Mouse (Mus musculus) lung, embryonic 14.5 days (tissue): ENCODE measurements around the gene Tmem256. TPM values are rescaled to one million over a fixed set of nuclear protein-coding genes. Genes with fewer than 3 reads are reported as not detected.

Experiments used
- ATAC-seq: fragments of 200-750 bp; cut with Nextera tagmentation; 2 replicates; pipeline ENCODE4 v1.8.0; 2017; ENCODE audit warnings: mild to moderate bottlenecking, moderate TSS enrichment, moderate library complexity; ENCODE audit not compliant: insufficient read depth
- DNase-seq: peaks from one replicate; pipeline ENCODE4 v3.0.0-alpha.2; 2015
- H3K27ac ChIP-seq: fragments of 300-500 bp; sonication (generic); 2 replicates; pipeline ENCODE4 v1.5.1; 2014; ENCODE audit warnings: low read depth, mild to moderate bottlenecking, moderate library complexity
- H3K27me3 ChIP-seq: fragments of 300-500 bp; sonication (generic); 2 replicates; pipeline ENCODE4 v1.6.1; 2014; ENCODE audit warnings: low read length, control low read depth; ENCODE audit not compliant: insufficient read depth
- H3K36me3 ChIP-seq: fragments of 300-500 bp; sonication (generic); 2 replicates; pipeline ENCODE4 v1.6.1; 2014; ENCODE audit warnings: control low read depth; ENCODE audit not compliant: insufficient read depth
- H3K4me1 ChIP-seq: fragments of 300-500 bp; sonication (generic); 2 replicates; pipeline ENCODE4 v1.6.1; 2014; ENCODE audit warnings: antibody characterized with exemption, control low read depth; ENCODE audit not compliant: insufficient read depth
- H3K4me2 ChIP-seq: fragments of 300-500 bp; sonication (generic); 2 replicates; pipeline ENCODE4 v1.6.1; 2014; ENCODE audit warnings: mild to moderate bottlenecking
- H3K4me3 ChIP-seq: fragments of 300-500 bp; sonication (generic); 2 replicates; pipeline ENCODE4 v1.5.1; 2014; ENCODE audit warnings: low read depth, low read length
- H3K9ac ChIP-seq: fragments of 300-500 bp; sonication (generic); 2 replicates; pipeline ENCODE4 v1.6.1; 2014
- H3K9me3 ChIP-seq: fragments of 300-500 bp; sonication (generic); 2 replicates; pipeline ENCODE4 v1.6.1; 2016; ENCODE audit warnings: low read depth, low read length, control low read depth
- CTCF ChIP-seq: IDR thresholded peaks from 2 replicates; pipeline ENCODE4 v1.5.1; 2016; ENCODE audit warnings: antibody characterized with exemption, low read depth
- WGBS: fragments of 180-500 bp; shearing (Covaris S2); extraction: QIAGEN DNeasy Blood & Tissue Kit; methylation state at CpG from one replicate; pipeline ENCODE4 v1.1.7; 2014; 5-methylcytosine and 5-hydroxymethylcytosine counted together
- polyA plus RNA-seq: library from polyadenylated mRNA; unstranded; fragments of >200 nt; fragmentation: Nextera tagmentation; extraction: Ambion mirVana; gene quantifications from 2 replicates; pipeline ENCODE4 v1.2.1, GENCODE M21; 2014

Gene Tmem256
- polyA plus RNA-seq, 1 experiment from 2014 or later = 443 TPM

- Histone ChIP-seq H3K4me3 (peak overlapping the region; percentile 73), H3K27ac (peak overlapping the region; percentile 92), H3K4me1 (peaks cover 17% of the 10 kb centered on the region; the same call in 1 of the 2 replicates), H3K9me3 (no peaks in the 10 kb centered on the region), H3K27me3 (peaks cover 11% of the 10 kb centered on the region; the same call in 1 of the 2 replicates), H3K36me3 (peaks cover 3% of the 10 kb centered on the region; the same call in 1 of the 2 replicates), H3K9ac (peak overlapping the region; percentile 80), H3K4me2 (peak overlapping the region; percentile 75)
- peak; percentile 59 for DNase-seq
- WGBS = 0% methylated on average over 7 of the region's 7 CpGs
- TF ChIP-seq CTCF = no peak
- peak; percentile 15; the same call in 1 of the 2 replicates for ATAC-seq
Measured at GRCm38 (mm10) chr11:69838714-69839104, 395 bp downstream of the Tmem256 start.

GRCm38 (mm10) chr11:69846198-69846680 is 7.9 kb downstream of the Tmem256 start, which contains the start of gene Plscr3:
TSS of gene Plscr3 (plus strand) at chr11:69846376.
- Histone ChIP-seq H3K9me3 (no peaks in the 10 kb centered on the region), H3K36me3 (peaks cover 34% of the 10 kb centered on the region), H3K4me1 (0 out of 2 replicates have a peak, but pooled peaks cover 5% of the 10 kb centered on the region), H3K27ac (peak within 1 kb of the TSS; percentile 95), H3K4me3 (peak within 1 kb of the TSS; percentile 82), H3K4me2 (peak within 1 kb of the TSS; percentile 83), H3K27me3 (no peaks in the 10 kb centered on the region), H3K9ac (peak within 1 kb of the TSS; percentile 90)
- DNase-seq (peak; percentile 97), ATAC-seq (peak; percentile 89)
- TF ChIP-seq CTCF = 0 out of 2 replicates have a peak, but pooled peaks have one; percentile 19
- under 1% methylated on average over 35 of the region's 38 CpGs for whole genome bisulfite sequencing

GRCm38 (mm10) chr11:69846738-69847688 is 8.7 kb downstream of the Tmem256 start:
- peaks cover 41% of the 10 kb centered on the region for H3K36me3 ChIP-seq
- H3K9me3 ChIP-seq = no peaks in the 10 kb centered on the region
- H3K4me3 ChIP-seq = peak overlapping the region; percentile 82
- peak overlapping the region; percentile 83 for H3K4me2 ChIP-seq
- DNase-seq (peak; percentile 65), ATAC-seq (peak; percentile 43)
- 0 out of 2 replicates have a peak, but pooled peaks cover 5% of the 10 kb centered on the region for H3K4me1 ChIP-seq
- no peaks in the 10 kb centered on the region for H3K27me3 ChIP-seq
- peak overlapping the region; percentile 95 for H3K27ac ChIP-seq
- no peak for TF ChIP-seq CTCF
- H3K9ac ChIP-seq = peak overlapping the region; percentile 90
- WGBS = 9% methylated on average over 37 of the region's 37 CpGs

GRCm38 (mm10) chr11:69848021-69848420 is 9.7 kb downstream of the Tmem256 start:
- TF ChIP-seq CTCF = no peak
- Histone ChIP-seq H3K4me3 (peak overlapping the region; percentile 82), H3K27me3 (no peaks in the 10 kb centered on the region), H3K4me2 (peak overlapping the region; percentile 83), H3K27ac (no peak overlapping the region), H3K9ac (peak overlapping the region; percentile 90; the same call in 1 of the 2 replicates), H3K4me1 (0 out of 2 replicates have a peak, but pooled peaks cover 5% of the 10 kb centered on the region), H3K36me3 (peaks cover 51% of the 10 kb centered on the region), H3K9me3 (no peaks in the 10 kb centered on the region)
- ATAC-seq (no peak), DNase-seq (no peak)
- 93% methylated on average over 6 of the region's 6 CpGs for WGBS

- 78% methylated on average over 9 of the region's 9 CpGs for WGBS
- no peak overlapping the region for H3K27ac ChIP-seq
Measured at GRCm38 (mm10) chr11:69849128-69849527, 10.8 kb downstream of the Tmem256 start.

GRCm38 (mm10) chr11:69849884-69850283 is 11.6 kb downstream of the Tmem256 start:
- no peak overlapping the region for H3K27ac ChIP-seq
- ATAC-seq (no peak), DNase-seq (no peak)
- H3K9ac ChIP-seq = no peak overlapping the region
- TF ChIP-seq CTCF = no peak
- WGBS = 89% methylated on average over 15 of the region's 15 CpGs
- H3K9me3 ChIP-seq = no peaks in the 10 kb centered on the region
- peaks cover 52% of the 10 kb centered on the region for H3K36me3 ChIP-seq
- H3K4me2 ChIP-seq = no peak overlapping the region
- no peak overlapping the region for H3K4me3 ChIP-seq
- H3K4me1 ChIP-seq = 0 out of 2 replicates have a peak, but pooled peaks cover 5% of the 10 kb centered on the region
- H3K27me3 ChIP-seq = no peaks in the 10 kb centered on the region

More at GRCm38 (mm10) chr11:69849128-69849527, 10.8 kb downstream of the Tmem256 start:
- no peaks in the 10 kb centered on the region for H3K27me3 ChIP-seq
- H3K4me3 ChIP-seq = no peak overlapping the region
- peaks cover 52% of the 10 kb centered on the region for H3K36me3 ChIP-seq
- no peak overlapping the region for H3K4me2 ChIP-seq
- H3K9ac ChIP-seq = no peak overlapping the region
- H3K4me1 ChIP-seq = 0 out of 2 replicates have a peak, but pooled peaks cover 5% of the 10 kb centered on the region
- ATAC-seq (no peak), DNase-seq (no peak)
- TF ChIP-seq CTCF = no peak
- H3K9me3 ChIP-seq = no peaks in the 10 kb centered on the region
